Mouse (Mus musculus) heart, embryonic 16.5 days (tissue): ENCODE data around the gene Zdhhc7. TPM values are rescaled to one million over a fixed set of nuclear protein-coding genes. Genes with fewer than 3 reads are reported as not detected.

Experiments used
- ATAC-seq: fragments of 200-750 bp; cut with Nextera tagmentation; replicated peaks from 2 replicates; pipeline ENCODE4 v1.8.0; 2017; ENCODE audit warnings: moderate number of reproducible peaks; ENCODE audit not compliant: insufficient read depth, low FRiP score; ENCODE audit errors: extremely low read depth
- H3K27ac ChIP-seq: fragments of 300-500 bp; sonication (generic); 2 replicates; pipeline ENCODE4 v1.5.1; 2014; ENCODE audit warnings: mild to moderate bottlenecking, low read length, control low read depth, moderate library complexity
- H3K27me3 ChIP-seq: fragments of 300-500 bp; sonication (generic); 2 replicates; pipeline ENCODE4 v1.6.1; 2014; ENCODE audit warnings: low read length, mixed read lengths; ENCODE audit not compliant: control insufficient read depth, insufficient read depth
- H3K36me3 ChIP-seq: fragments of 300-500 bp; sonication (generic); 2 replicates; pipeline ENCODE4 v1.6.1; 2014; ENCODE audit not compliant: control insufficient read depth, insufficient read depth
- H3K4me1 ChIP-seq: fragments of 300-500 bp; sonication (generic); 2 replicates; pipeline ENCODE4 v1.6.1; 2014; ENCODE audit warnings: low read length, mixed read lengths; ENCODE audit not compliant: control insufficient read depth, insufficient read depth
- H3K4me2 ChIP-seq: fragments of 300-500 bp; sonication (generic); 2 replicates; pipeline ENCODE4 v1.6.1; 2014; ENCODE audit warnings: low read depth, mild to moderate bottlenecking, control low read depth, low read length
- H3K4me3 ChIP-seq: fragments of 300-500 bp; sonication (generic); 2 replicates; pipeline ENCODE4 v1.5.1; 2014; ENCODE audit warnings: mild to moderate bottlenecking, control low read depth, low read length
- H3K9ac ChIP-seq: fragments of 300-500 bp; sonication (generic); 2 replicates; pipeline ENCODE4 v1.6.1; 2014; ENCODE audit warnings: low read length, control low read depth
- H3K9me3 ChIP-seq: fragments of 300-500 bp; sonication (generic); replicated peaks from 2 replicates; pipeline ENCODE4 v1.6.1; 2016; ENCODE audit warnings: low read length; ENCODE audit not compliant: control insufficient read depth
- WGBS: fragments of 180-500 bp; shearing (Covaris S2); extraction: QIAGEN DNeasy Blood & Tissue Kit; methylation state at CpG from one replicate; pipeline ENCODE4 v1.1.7; 2014; 5-methylcytosine and 5-hydroxymethylcytosine counted together
- polyA plus RNA-seq: library from polyadenylated mRNA; unstranded; fragments of >200 nt; fragmentation: Nextera tagmentation; extraction: Ambion mirVana; gene quantifications from 2 replicates; pipeline ENCODE4 v1.2.1, GENCODE M21; 2015

Gene Zdhhc7
- polyA plus RNA-seq, 1 experiment from 2014 or later, result 35.8 TPM

DNA sequence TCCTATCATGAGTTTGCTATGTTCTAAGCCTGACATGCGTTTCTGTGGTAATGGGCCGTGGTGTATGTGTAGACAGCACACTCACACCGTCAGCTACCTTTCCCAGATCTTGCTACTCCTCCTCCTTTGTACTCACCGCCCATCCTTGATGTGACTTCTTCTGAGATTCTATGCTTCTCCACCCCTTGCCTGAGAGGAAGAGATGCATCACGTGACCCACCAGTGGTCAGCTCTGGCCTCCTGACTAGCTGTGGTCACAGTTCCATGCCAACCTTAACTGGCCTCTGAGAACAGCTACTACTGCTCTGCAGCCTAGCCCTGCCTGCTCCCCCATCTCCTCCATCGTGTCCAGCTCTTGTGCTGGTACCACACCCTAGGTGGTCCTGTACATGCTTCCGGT is 34.4 kb upstream of the Zdhhc7 start:
- Histone ChIP-seq H3K27me3 (no peaks in the 10 kb centered on the region), H3K4me2 (no peak overlapping the region), H3K4me1 (peaks cover 16% of the 10 kb centered on the region), H3K9me3 (no peaks in the 10 kb centered on the region), H3K4me3 (no peak overlapping the region), H3K9ac (no peak overlapping the region), H3K36me3 (no peaks in the 10 kb centered on the region), H3K27ac (no peak overlapping the region)
- no peak for ATAC-seq
- WGBS, result 87% methylated on average over 7 of the region's 7 CpGs

GRCm38 (mm10) chr8:120133169-120133568 is 31.9 kb upstream of the Zdhhc7 start:
- H3K27me3 ChIP-seq, result no peaks in the 10 kb centered on the region
- no peak for ATAC-seq
- no peaks in the 10 kb centered on the region for H3K36me3 ChIP-seq
- H3K4me1 ChIP-seq, result peaks cover 14% of the 10 kb centered on the region
- H3K4me3 ChIP-seq, result no peak overlapping the region
- H3K27ac ChIP-seq, result no peak overlapping the region
- H3K9ac ChIP-seq, result no peak overlapping the region
- H3K4me2 ChIP-seq, result no peak overlapping the region
- 73% methylated on average over 7 of the region's 7 CpGs for WGBS
- 0 out of 2 replicates have a peak, but pooled peaks cover 4% of the 10 kb centered on the region for H3K9me3 ChIP-seq

DNA sequence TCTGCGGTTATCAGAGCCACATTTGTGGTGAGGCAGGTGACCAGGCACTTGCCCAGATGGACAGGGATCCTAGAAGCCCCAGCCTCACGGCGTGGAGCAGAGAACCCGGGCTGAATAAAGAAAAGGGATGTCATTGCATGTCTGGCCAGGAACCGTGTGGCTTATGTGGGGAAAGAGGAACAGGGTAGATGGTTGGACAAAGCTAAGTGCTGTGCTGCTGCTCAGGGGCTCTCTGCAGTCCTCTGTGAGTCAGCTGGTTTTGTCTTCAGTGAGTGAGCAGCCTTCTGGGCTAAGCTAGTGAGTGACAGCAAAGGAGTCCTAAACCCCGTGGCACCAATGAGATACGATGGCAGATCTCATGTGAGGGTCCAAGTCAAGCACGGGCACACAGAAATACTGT is 29.9 kb upstream of the Zdhhc7 start:
- H3K9ac ChIP-seq, result no peak overlapping the region
- 0 out of 2 replicates have a peak, but pooled peaks cover 4% of the 10 kb centered on the region for H3K9me3 ChIP-seq
- no peak for ATAC-seq
- peaks cover 27% of the 10 kb centered on the region for H3K4me1 ChIP-seq
- no peak overlapping the region for H3K4me2 ChIP-seq
- H3K4me3 ChIP-seq, result no peak overlapping the region
- no peaks in the 10 kb centered on the region for H3K27me3 ChIP-seq
- H3K36me3 ChIP-seq, result no peaks in the 10 kb centered on the region
- WGBS, result 76% methylated on average over 8 of the region's 8 CpGs
- H3K27ac ChIP-seq, result no peak overlapping the region

DNA sequence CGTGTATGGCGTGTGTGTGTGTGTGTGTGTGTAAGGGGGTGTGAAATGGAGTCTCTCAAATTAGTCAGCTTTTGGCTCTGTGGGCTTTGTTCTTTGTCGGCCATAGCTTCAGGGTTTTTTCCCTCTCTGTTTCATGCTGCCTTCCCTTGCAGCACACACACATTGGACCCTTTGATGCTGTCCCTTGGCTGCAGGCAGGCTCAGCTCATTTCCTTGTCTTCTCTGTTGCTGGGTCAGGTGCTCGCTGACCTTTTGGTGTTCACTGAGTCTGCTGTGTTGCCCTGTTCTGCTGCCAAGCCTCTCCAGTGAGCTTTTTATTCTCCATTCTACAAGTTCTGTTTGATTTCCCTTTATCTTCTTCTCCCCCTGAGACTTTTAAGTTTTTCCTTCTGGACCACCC is 28.3 kb upstream of the Zdhhc7 start:
- H3K4me1 ChIP-seq, result peaks cover 39% of the 10 kb centered on the region
- no peaks in the 10 kb centered on the region for H3K27me3 ChIP-seq
- no peaks in the 10 kb centered on the region for H3K36me3 ChIP-seq
- 79% methylated on average over 4 of the region's 4 CpGs for WGBS
- no peak overlapping the region for H3K4me2 ChIP-seq
- no peak overlapping the region for H3K27ac ChIP-seq
- no peak overlapping the region for H3K4me3 ChIP-seq
- H3K9me3 ChIP-seq, result 0 out of 2 replicates have a peak, but pooled peaks cover 4% of the 10 kb centered on the region
- ATAC-seq, result no peak
- H3K9ac ChIP-seq, result no peak overlapping the region

DNA sequence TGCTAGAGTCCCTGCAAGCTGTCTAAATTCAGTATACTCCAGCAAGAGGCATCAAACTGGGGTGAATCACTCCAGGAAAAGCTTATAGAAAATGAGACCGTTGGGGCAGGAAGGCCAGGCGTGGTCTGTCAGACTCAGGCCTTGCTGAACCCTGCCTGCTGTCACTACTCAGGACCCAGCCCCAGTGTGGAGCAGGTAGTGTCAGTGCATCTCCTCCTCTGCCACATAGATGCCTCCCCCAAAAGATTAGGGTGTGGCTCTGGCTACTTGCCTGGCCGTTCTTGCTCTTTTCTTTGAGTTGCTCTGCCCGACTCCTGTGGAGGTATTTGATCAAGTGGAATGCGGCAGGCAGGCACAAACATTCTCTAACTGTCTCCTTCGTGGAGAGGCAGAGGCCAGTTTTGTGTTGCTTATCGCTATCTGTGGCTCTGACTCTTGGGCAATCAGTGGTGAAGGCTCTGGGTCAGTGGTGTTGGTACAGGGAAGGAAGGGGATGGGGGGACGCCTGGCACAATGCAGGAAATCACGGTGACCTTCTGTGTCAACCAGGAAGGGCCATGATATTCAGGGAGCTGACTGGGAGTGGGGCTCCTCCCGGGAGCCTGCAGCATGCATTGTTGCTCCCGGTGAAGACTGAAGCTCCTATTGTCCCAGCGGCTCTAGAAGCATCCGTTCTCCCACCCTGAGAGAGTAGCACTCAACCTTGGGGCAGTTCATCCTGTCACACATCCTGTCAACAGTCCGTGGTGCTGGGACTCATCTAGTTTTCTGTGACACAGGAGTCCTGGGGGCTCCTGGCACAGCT is 25.3 kb upstream of the Zdhhc7 start:
- Histone ChIP-seq H3K9ac (peak overlapping the region; percentile 55), H3K4me2 (peak overlapping the region; percentile 48), H3K4me1 (peaks cover 55% of the 10 kb centered on the region), H3K36me3 (no peaks in the 10 kb centered on the region), H3K27me3 (no peaks in the 10 kb centered on the region), H3K27ac (peak overlapping the region; percentile 88), H3K4me3 (no peak overlapping the region), H3K9me3 (0 out of 2 replicates have a peak, but pooled peaks cover 4% of the 10 kb centered on the region)
- 16% methylated on average over 14 of the region's 14 CpGs for WGBS
- peak; percentile 75 for ATAC-seq

- 70% methylated on average over 7 of the region's 7 CpGs for WGBS
- no peak for ATAC-seq
- Histone ChIP-seq H3K4me1 (peaks cover 64% of the 10 kb centered on the region), H3K36me3 (no peaks in the 10 kb centered on the region), H3K4me3 (no peak overlapping the region), H3K27me3 (no peaks in the 10 kb centered on the region), H3K4me2 (no peak overlapping the region), H3K9ac (no peak overlapping the region), H3K27ac (peak overlapping the region; percentile 58), H3K9me3 (0 out of 2 replicates have a peak, but pooled peaks cover 4% of the 10 kb centered on the region)
Measured at GRCm38 (mm10) chr8:120124836-120125389, 23.6 kb upstream of the Zdhhc7 start.

DNA sequence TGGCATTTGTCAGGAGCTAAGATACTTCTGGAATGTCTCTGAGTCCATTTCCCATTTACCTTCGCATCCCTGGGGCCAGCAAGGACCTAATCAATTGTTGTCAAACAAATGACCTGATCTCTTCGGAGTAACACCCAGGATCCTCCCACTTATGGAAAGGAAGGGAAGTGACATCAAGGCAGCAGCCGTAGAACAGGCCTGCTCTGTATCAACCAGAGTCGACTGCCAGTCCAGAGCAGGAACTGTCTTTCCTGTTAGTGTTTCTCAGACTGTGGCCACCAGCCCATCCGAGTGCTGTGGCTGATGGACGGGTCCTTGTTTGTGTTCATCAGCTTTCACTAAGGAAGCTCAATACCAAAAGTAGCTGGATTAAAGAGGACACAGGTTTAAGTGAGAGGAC is 23.0 kb upstream of the Zdhhc7 start:
- Histone ChIP-seq H3K9me3 (0 out of 2 replicates have a peak, but pooled peaks cover 4% of the 10 kb centered on the region), H3K36me3 (no peaks in the 10 kb centered on the region), H3K4me2 (no peak overlapping the region), H3K4me3 (no peak overlapping the region), H3K27ac (peak overlapping the region; percentile 58), H3K27me3 (no peaks in the 10 kb centered on the region), H3K4me1 (peaks cover 65% of the 10 kb centered on the region), H3K9ac (no peak overlapping the region)
- 18% methylated on average over 6 of the region's 6 CpGs for WGBS
- ATAC-seq, result no peak

GRCm38 (mm10) chr8:120120951-120121350 is 19.7 kb upstream of the Zdhhc7 start:
- WGBS, result 45% methylated on average over 5 of the region's 5 CpGs
- peak overlapping the region; percentile 0; the same call in 1 of the 2 replicates for H3K27ac ChIP-seq
- H3K9ac ChIP-seq, result no peak overlapping the region
- H3K27me3 ChIP-seq, result no peaks in the 10 kb centered on the region
- H3K9me3 ChIP-seq, result no peaks in the 10 kb centered on the region
- no peaks in the 10 kb centered on the region for H3K36me3 ChIP-seq
- no peak overlapping the region for H3K4me3 ChIP-seq
- H3K4me1 ChIP-seq, result peaks cover 52% of the 10 kb centered on the region
- no peak overlapping the region; the same call in 1 of the 2 replicates for H3K4me2 ChIP-seq
- no peak for ATAC-seq

DNA sequence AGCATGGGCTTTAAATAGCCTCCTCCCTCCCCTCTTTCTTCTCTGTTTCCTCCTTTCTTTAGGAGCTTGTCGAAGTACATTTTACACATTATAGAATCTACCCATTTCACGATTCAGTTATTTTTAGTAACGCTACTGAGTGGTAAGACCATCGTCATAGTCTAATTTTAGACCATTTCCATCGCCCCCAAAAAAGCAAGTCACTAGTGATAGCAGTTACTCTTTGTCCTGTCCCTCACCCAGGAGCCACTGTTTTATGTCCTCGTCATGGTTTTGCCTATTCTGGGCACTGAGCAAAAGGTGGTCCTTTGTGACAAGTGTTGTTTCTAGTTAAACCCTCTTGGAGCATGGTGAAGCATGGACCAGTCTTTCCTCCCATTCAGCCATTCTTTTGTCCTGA is 18.6 kb upstream of the Zdhhc7 start:
- Histone ChIP-seq H3K9me3 (no peaks in the 10 kb centered on the region), H3K27ac (peak overlapping the region; percentile 85), H3K27me3 (peaks cover 3% of the 10 kb centered on the region; the same call in 1 of the 2 replicates), H3K36me3 (no peaks in the 10 kb centered on the region), H3K4me3 (no peak overlapping the region), H3K9ac (peak overlapping the region; percentile 58), H3K4me2 (peak overlapping the region; percentile 39), H3K4me1 (peaks cover 45% of the 10 kb centered on the region)
- peak; percentile 28; the same call in 1 of the 2 replicates for ATAC-seq
- 24% methylated on average over 6 of the region's 6 CpGs for WGBS
